Mouse (Mus musculus) urinary bladder, postnatal 36 days (tissue): ENCODE measurements at regions not wholly inside any gene's neighbourhood (a gene's known extent, or its start where the extent isn't known, plus 50 kb on each side); places are given as distances from the start of the nearest gene placed in this dataset.
"Not testable (repeated sequence)": the region's sequence is repeated elsewhere in the genome, so short reads cannot be mapped to it uniquely, and the experiment has no call there.

ENCODE experiments used
- DNase-seq, 2 experiments: peaks; one replicate each; pipeline ENCODE4 v3.0.0; 2022; ENCODE audit warnings: low spot score in 2 of 2, mixed read lengths in 1 of 2

- DNase-seq, result no peak
Measured at GRCm38 (mm10) chr5:39336484-39336985, 418.7 kb downstream of the Hs3st1 start.

GRCm38 (mm10) chr5:39335321-39335720 lies 420.0 kb downstream of the Hs3st1 start:
- no peak for DNase-seq

GRCm38 (mm10) chr5:39334241-39334640 lies 421.0 kb downstream of the Hs3st1 start:
- no peak for DNase-seq

DNA sequence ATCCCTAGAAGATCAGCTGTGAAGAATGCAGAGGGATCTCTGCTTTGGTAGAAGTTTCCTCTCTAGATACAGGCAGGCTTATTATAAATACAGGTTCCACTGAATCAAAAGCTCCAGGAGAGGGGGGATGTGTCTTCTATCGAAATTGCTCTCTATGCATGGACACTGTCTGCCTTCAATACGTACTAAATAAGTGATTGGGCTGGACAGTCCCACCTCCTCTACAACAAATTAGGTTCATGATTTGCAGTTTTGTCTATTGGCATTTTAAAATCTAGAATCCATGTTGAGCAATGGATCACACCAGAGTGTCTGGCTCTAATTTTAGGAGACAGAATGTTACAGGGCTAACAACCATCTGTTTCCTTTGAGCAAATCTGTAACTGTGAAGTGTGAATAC lies 429.9 kb downstream of the Hs3st1 start:
- no peak for DNase-seq

DNA sequence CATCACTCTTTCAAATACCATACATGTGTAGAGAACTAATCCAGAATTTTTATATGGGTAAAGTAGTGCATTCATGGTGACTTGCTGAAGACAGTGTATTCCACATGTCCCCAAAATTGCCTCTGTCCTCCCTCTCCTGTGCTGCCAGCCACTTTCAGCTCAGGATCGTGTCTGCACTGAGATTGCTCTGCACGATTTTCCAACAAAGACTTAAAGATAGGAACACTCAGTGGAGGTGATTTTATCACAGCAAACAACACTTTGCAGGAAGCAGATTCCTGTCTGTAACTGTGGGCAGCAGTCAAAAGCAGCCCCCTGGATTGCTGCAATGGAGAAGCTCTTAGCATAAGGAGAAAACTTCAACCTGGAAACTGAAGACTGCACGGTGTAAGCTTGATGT lies 438.8 kb downstream of the Hs3st1 start:
- DNase-seq, result no peak

- DNase-seq, result no peak
Measured at GRCm38 (mm10) chr5:39311211-39311610, 434.6 kb upstream of the Clnk start.

- DNase-seq, result no peak
Measured at GRCm38 (mm10) chr5:39305794-39306193, 429.2 kb upstream of the Clnk start.

GRCm38 (mm10) chr5:39292849-39293248 lies 416.2 kb upstream of the Clnk start:
- no peak for DNase-seq

DNA sequence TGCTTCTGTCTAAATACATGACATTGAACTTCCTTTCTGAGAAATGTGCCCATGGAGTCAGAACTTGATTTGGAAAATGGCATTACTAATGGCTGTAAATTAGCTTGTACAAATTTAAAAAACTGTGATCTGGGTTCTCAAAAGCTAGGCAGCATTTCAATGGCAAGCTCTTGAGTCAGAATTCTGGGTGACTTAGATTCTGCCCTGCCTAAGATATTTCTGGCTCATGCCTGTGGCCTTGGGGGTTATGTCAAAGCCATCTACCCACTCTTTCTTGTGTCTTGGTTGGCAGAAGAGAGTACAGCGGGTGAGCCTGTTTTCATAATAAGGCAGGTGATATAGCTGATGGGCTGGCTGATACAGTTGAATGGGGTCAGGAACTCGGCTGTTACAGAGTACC lies 404.4 kb upstream of the Clnk start:
- DNase-seq, result no peak

DNA sequence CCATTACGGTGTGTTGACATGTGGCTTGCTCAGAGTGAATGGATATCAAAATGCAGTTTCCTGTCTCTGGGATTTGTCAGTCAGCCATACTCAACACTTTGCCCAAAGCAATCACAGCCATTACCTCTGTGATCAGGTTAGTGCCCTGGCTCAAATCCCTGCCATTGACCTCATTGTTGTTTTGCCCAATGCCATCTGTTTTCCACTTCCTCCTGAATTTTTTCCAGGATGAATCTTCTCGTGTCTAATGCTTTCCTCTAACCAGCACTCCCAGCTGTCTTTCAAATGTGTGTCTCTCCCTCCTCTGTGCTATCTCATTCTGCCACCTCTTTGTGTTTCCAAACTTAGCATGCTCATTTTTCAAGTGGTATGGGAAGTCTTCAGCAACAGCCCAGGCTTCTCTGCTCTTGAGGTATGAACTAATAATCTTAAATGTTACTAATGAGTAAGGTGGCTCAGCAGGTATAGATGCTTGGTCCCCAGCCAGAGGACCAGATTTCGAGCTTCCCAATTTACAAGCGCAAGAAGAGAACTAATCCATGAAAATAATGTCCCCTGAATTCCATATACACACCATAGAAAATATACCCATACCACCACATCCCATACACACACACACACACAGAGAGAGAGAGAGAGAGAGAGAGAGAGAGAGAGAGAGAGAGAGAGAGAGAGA lies 397.2 kb upstream of the Clnk start:
- DNase-seq, result no peak

GRCm38 (mm10) chr5:39267106-39267505 lies 390.5 kb upstream of the Clnk start:
- no peak for DNase-seq

DNA sequence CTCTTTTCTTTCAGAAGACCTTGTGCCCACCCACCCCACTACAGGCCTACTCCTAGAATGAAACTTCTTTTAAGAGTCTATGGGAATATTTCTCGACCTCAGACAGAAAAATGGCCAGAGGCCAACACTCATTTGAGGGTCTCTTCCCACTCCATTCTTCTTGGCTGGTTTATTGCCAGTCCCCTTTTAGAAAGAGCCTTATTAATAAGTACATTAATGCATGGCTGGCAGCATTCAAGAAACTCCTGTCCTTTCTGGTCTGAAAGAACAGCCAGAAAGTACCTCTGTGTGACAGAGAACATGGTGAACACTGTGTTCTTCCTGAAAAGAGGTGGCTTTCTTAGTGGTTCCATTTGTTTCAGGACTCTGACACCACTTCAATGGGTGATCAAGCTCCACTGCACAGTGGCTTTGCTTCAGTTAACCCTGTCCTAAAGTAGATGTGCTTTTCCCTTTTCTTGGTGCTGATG lies 384.1 kb upstream of the Clnk start:
- DNase-seq, result no peak

DNA sequence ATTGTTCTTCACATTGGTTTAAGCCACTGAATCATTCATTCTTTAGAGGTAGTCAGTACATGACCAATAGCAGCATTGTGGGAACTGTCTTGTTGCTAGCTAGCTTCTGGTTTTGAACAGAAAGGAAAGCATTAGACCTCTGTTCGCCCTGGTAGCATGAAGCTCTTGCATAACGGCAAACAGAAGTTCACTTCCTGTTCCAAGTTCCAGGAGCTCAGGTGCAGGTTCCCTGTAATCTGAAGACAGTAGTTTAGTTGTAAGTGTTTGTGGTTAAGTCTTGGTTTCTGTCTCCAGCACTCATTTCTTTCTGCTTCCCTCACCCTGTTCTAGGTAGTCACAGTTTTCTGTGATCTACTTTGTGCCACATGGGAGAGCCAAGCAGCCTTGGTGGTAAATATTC lies 381.1 kb upstream of the Clnk start:
- no peak for DNase-seq

DNA sequence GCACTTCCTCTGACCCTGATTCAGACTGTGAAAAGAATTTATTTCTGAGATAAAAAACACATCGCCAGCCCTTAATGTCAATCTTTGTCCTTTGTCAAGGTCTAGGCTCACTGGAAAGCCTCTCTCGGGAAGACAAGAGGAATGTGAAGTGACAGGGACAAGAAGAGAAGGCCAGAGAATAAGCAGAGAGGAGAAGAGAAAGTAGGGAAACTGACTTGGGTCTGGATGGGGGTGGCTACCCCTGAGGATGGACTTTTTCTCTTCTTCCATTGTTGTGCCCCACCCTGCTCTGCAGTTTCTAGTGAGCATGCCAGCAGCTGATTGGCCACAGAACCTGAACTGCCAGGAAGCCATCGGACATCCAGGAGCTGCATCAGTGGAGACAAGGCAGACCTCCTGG lies 375.6 kb upstream of the Clnk start:
- DNase-seq, result no peak

GRCm38 (mm10) chr5:39251021-39251420 lies 374.4 kb upstream of the Clnk start:
- DNase-seq, result no peak

DNA sequence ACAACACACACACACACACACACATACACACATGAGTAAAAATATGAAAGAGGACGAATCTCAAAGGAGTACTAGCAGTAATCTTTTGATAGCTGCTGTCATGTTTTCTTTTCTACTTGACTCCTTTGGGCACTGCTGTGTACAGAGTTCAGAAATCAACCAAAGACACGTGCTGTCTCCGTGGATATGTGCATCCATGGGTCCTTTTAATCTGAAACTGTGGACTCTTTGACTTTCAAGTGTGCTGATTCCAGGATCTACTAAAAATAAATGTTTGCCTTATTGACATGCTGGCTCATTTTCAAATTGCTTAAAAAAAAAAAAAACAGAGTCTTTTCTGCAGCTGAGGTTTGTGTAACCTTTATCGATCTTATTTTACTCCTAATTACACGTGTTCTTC lies 343.1 kb upstream of the Clnk start:
- DNase-seq, result no peak

- no peak for DNase-seq
Measured at GRCm38 (mm10) chr5:39216326-39216725, 339.7 kb upstream of the Clnk start.

DNA sequence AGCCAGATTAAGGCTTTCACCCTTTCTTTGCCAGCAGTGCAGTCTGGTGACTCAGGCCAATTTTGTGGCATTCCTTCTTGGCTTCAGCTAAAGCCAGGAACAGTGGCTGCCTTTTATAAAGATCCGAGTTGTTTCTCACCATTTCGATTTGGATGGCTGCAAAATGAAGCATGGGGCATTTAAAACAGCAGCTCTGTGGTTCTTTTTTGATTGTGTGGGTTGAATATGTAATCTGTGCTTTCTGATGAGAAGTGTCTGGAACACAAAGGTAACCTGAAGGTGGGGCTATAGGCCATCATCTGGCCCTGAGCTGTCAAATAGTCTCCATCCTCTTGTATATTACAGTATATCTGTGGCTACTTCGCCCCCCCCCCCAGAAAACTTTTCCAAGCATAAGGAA lies 338.4 kb upstream of the Clnk start:
- DNase-seq, result no peak

GRCm38 (mm10) chr5:39212550-39212949 lies 335.9 kb upstream of the Clnk start:
- no peak for DNase-seq

- DNase-seq, result no peak
Measured at GRCm38 (mm10) chr5:39198856-39199255, 322.2 kb upstream of the Clnk start.

DNA sequence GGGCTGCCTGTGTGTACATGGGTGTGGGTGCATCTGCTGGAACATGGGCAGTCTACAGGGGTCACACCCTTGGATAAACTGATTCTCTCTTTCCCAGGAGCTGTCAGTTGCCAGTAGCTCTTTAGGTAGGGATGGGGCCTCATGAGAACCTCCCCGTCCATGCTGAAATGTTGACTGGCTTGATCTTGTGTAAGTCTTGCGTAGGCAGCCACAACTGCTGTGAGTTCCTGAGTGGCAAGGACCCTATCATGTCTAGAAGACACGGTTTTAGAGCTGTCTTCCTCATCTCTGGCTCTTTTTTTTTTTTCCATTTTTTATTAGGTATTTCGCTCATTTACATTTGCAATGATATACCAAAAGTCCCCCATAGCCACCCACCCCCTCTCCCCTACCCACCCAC lies 314.5 kb upstream of the Clnk start:
- not testable (repeated sequence) for DNase-seq

- no peak for DNase-seq
Measured at GRCm38 (mm10) chr5:39181616-39182402, 305.2 kb upstream of the Clnk start.

GRCm38 (mm10) chr5:39181028-39181427 lies 304.4 kb upstream of the Clnk start:
- DNase-seq, result no peak
